Mouse (Mus musculus) neural tube, embryonic 11.5 days (tissue): ENCODE measurements around the gene Cst11. TPM values are rescaled to one million over a fixed set of nuclear protein-coding genes. Genes with fewer than 3 reads are reported as not detected.
"Not testable (repeated sequence)": the region's sequence is repeated elsewhere in the genome, so short reads cannot be mapped to it uniquely, and the experiment has no call there.

Source experiments
- ATAC-seq: fragments of 200-750 bp; cut with Nextera tagmentation; 2 replicates; pipeline ENCODE4 v1.8.0; 2017; ENCODE audit warnings: moderate number of reproducible peaks, mild to moderate bottlenecking, moderate TSS enrichment, moderate library complexity; ENCODE audit not compliant: insufficient read depth, low FRiP score, low TSS enrichment
- DNase-seq: peaks from one replicate; pipeline ENCODE4 v3.0.0-alpha.2; 2015; ENCODE audit warnings: low spot score
- H3K27ac ChIP-seq: fragments of 300-500 bp; sonication (generic); 2 replicates; pipeline ENCODE4 v1.5.1; 2014; ENCODE audit warnings: low read depth, mild to moderate bottlenecking, low read length
- H3K27me3 ChIP-seq: fragments of 300-500 bp; sonication (generic); 2 replicates; pipeline ENCODE4 v1.6.1; 2014; ENCODE audit warnings: mild to moderate bottlenecking, low read length, mixed read lengths; ENCODE audit not compliant: control insufficient read depth, insufficient read depth
- H3K36me3 ChIP-seq: fragments of 300-500 bp; sonication (generic); 2 replicates; pipeline ENCODE4 v1.6.1; 2014; ENCODE audit warnings: mild to moderate bottlenecking, low read length, moderate library complexity, mixed read lengths; ENCODE audit not compliant: control insufficient read depth, insufficient read depth
- H3K4me1 ChIP-seq: fragments of 300-500 bp; sonication (generic); 2 replicates; pipeline ENCODE4 v1.6.1; 2014; ENCODE audit warnings: low read length, mixed read lengths; ENCODE audit not compliant: control insufficient read depth, insufficient read depth
- H3K4me2 ChIP-seq: fragments of 300-500 bp; sonication (generic); 2 replicates; pipeline ENCODE4 v1.6.1; 2014; ENCODE audit warnings: low read depth, mild to moderate bottlenecking, moderate library complexity
- H3K4me3 ChIP-seq: fragments of 300-500 bp; sonication (generic); 2 replicates; pipeline ENCODE4 v1.5.1; 2014; ENCODE audit warnings: low read depth, low read length
- H3K9ac ChIP-seq: fragments of 300-500 bp; sonication (generic); 2 replicates; pipeline ENCODE4 v1.6.1; 2014; ENCODE audit warnings: mild to moderate bottlenecking, low read length
- H3K9me3 ChIP-seq: fragments of 300-500 bp; sonication (generic); 2 replicates; pipeline ENCODE4 v1.6.1; 2016; ENCODE audit warnings: low read length; ENCODE audit not compliant: control insufficient read depth
- WGBS: fragments of 180-500 bp; shearing (Covaris S2); extraction: QIAGEN DNeasy Blood & Tissue Kit; methylation state at CpG from one replicate; pipeline ENCODE4 v1.1.7; 2014; 5-methylcytosine and 5-hydroxymethylcytosine counted together
- polyA plus RNA-seq: library from polyadenylated mRNA; unstranded; fragments of >200 nt; fragmentation: Nextera tagmentation; extraction: Ambion mirVana; gene quantifications from 2 replicates; pipeline ENCODE4 v1.2.1, GENCODE M21; 2014

The Cst11 gene
- not detected in 2 replicates for polyA plus RNA-seq

- not testable (repeated sequence) for H3K27me3 ChIP-seq, H3K9ac ChIP-seq, H3K4me3 ChIP-seq, H3K9me3 ChIP-seq, H3K36me3 ChIP-seq, ATAC-seq, H3K4me2 ChIP-seq, H3K27ac ChIP-seq, H3K4me1 ChIP-seq, DNase-seq
- 93% methylated on average over 4 of the region's 4 CpGs for WGBS
Measured at GRCm38 (mm10) chr2:148771397-148771796, at the start of gene Cst11. Gene Cst11, minus strand, starts transcription at chr2:148771497.

GRCm38 (mm10) chr2:148819909-148820308 lies 48.6 kb upstream of the Cst11 start, which contains the start of gene Cst13:
Gene Cst13, plus strand, starts transcription at chr2:148820081.
- DNase-seq (no peak), ATAC-seq (no peak)
- Histone ChIP-seq H3K36me3 (no peaks in the 10 kb centered on the region), H3K4me2 (no peak within 1 kb of the TSS), H3K9ac (no peak within 1 kb of the TSS), H3K27me3 (no peaks in the 10 kb centered on the region), H3K4me3 (no peak within 1 kb of the TSS), H3K4me1 (no peaks in the 10 kb centered on the region), H3K27ac (no peak within 1 kb of the TSS), H3K9me3 (no peaks in the 10 kb centered on the region)

- Histone ChIP-seq H3K4me2 (no peak overlapping the region), H3K4me1 (no peaks in the 10 kb centered on the region), H3K27ac (no peak overlapping the region), H3K9me3 (no peaks in the 10 kb centered on the region), H3K9ac (no peak overlapping the region), H3K27me3 (no peaks in the 10 kb centered on the region), H3K36me3 (no peaks in the 10 kb centered on the region), H3K4me3 (no peak overlapping the region)
- ATAC-seq (no peak), DNase-seq (no peak)
- 76% methylated on average over 6 of the region's 6 CpGs for WGBS
Measured at GRCm38 (mm10) chr2:148806696-148807095, 35.4 kb upstream of the Cst11 start.

- no peaks in the 10 kb centered on the region for H3K36me3 ChIP-seq
- no peak overlapping the region for H3K4me3 ChIP-seq
- no peak overlapping the region for H3K9ac ChIP-seq
- ATAC-seq (no peak), DNase-seq (no peak)
- no peaks in the 10 kb centered on the region for H3K9me3 ChIP-seq
- no peak overlapping the region for H3K4me2 ChIP-seq
- H3K27me3 ChIP-seq, result no peaks in the 10 kb centered on the region
- WGBS, result 73% methylated on average over 3 of the region's 3 CpGs
- H3K4me1 ChIP-seq, result no peaks in the 10 kb centered on the region
- H3K27ac ChIP-seq, result no peak overlapping the region
Measured at GRCm38 (mm10) chr2:148801491-148801921, 30.2 kb upstream of the Cst11 start.

- 95% methylated on average over 1 of the region's 1 CpGs for WGBS
- Histone ChIP-seq H3K9me3 (no peaks in the 10 kb centered on the region), H3K4me1 (no peaks in the 10 kb centered on the region), H3K9ac (no peak within 1 kb of the TSS), H3K4me3 (no peak within 1 kb of the TSS), H3K27ac (no peak within 1 kb of the TSS), H3K27me3 (no peaks in the 10 kb centered on the region), H3K36me3 (no peaks in the 10 kb centered on the region), H3K4me2 (no peak within 1 kb of the TSS)
- DNase-seq (no peak), ATAC-seq (no peak)
Measured at GRCm38 (mm10) chr2:148798485-148798884, 27.2 kb upstream of the Cst11 start, which contains the start of gene Cst8. Gene Cst8, plus strand, starts transcription at chr2:148798785.

GRCm38 (mm10) chr2:148789142-148789541 lies 17.8 kb upstream of the Cst11 start, which contains the start of gene Cst12:
Gene Cst12, plus strand, starts transcription at chr2:148789361.
- no peak within 1 kb of the TSS for H3K4me2 ChIP-seq
- WGBS, result 91% methylated on average over 6 of the region's 6 CpGs

GRCm38 (mm10) chr2:148781709-148782108 lies 10.4 kb upstream of the Cst11 start, which contains the start of gene 8030411F24Rik:
Gene 8030411F24Rik, plus strand, starts transcription at chr2:148782009.
- 24% methylated on average over 1 of the region's 1 CpGs for WGBS
- Histone ChIP-seq H3K36me3 (no peaks in the 10 kb centered on the region), H3K27me3 (no peaks in the 10 kb centered on the region), H3K27ac (no peak within 1 kb of the TSS), H3K4me3 (no peak within 1 kb of the TSS), H3K4me1 (no peaks in the 10 kb centered on the region), H3K4me2 (no peak within 1 kb of the TSS), H3K9me3 (no peaks in the 10 kb centered on the region), H3K9ac (no peak within 1 kb of the TSS)
- ATAC-seq (no peak), DNase-seq (no peak)

More at GRCm38 (mm10) chr2:148789142-148789541, 17.8 kb upstream of the Cst11 start, which contains the start of gene Cst12:
- Histone ChIP-seq H3K4me3 (no peak within 1 kb of the TSS), H3K36me3 (no peaks in the 10 kb centered on the region), H3K9ac (no peak within 1 kb of the TSS), H3K27ac (no peak within 1 kb of the TSS), H3K9me3 (no peaks in the 10 kb centered on the region), H3K27me3 (no peaks in the 10 kb centered on the region), H3K4me1 (no peaks in the 10 kb centered on the region)
- ATAC-seq, result no peak
- DNase-seq, result no peak

GRCm38 (mm10) chr2:148763648-148764388 lies 7.5 kb downstream of the Cst11 start:
- H3K4me1 ChIP-seq, result no peaks in the 10 kb centered on the region
- no peaks in the 10 kb centered on the region for H3K36me3 ChIP-seq
- 100% methylated on average over 1 of the region's 1 CpGs for WGBS
- ATAC-seq, result no peak
- H3K27me3 ChIP-seq, result no peaks in the 10 kb centered on the region
- H3K27ac ChIP-seq, result no peak overlapping the region
- H3K4me3 ChIP-seq, result no peak overlapping the region
- no peak for DNase-seq
- no peaks in the 10 kb centered on the region for H3K9me3 ChIP-seq
- no peak overlapping the region for H3K4me2 ChIP-seq
- H3K9ac ChIP-seq, result no peak overlapping the region

GRCm38 (mm10) chr2:148754310-148754846 lies 16.9 kb downstream of the Cst11 start:
- no peak overlapping the region for H3K9ac ChIP-seq
- H3K4me3 ChIP-seq, result no peak overlapping the region
- H3K36me3 ChIP-seq, result no peaks in the 10 kb centered on the region
- DNase-seq, result no peak
- H3K27me3 ChIP-seq, result no peaks in the 10 kb centered on the region
- no peaks in the 10 kb centered on the region for H3K4me1 ChIP-seq
- no peak overlapping the region for H3K4me2 ChIP-seq
- no peak overlapping the region for H3K27ac ChIP-seq
- H3K9me3 ChIP-seq, result no peaks in the 10 kb centered on the region
- no peak for ATAC-seq
- WGBS, result 67% methylated on average over 1 of the region's 1 CpGs
